Mouse (Mus musculus) ES-E14 (cell line): Measurements from ENCODE around the gene S100a7a. TPM values are rescaled to one million over a fixed set of nuclear protein-coding genes. Genes with fewer than 3 reads are reported as not detected.

Experiments
- DNase-seq: peaks from one replicate; pipeline ENCODE4 v3.0.0-alpha.2; 2013; ENCODE audit warnings: low read depth, low spot score
- H3K27ac ChIP-seq: 2 replicates; pipeline ENCODE4 v1.5.1; 2012; ENCODE audit warnings: low read depth, mild to moderate bottlenecking, low read length, moderate library complexity, mixed read lengths; ENCODE audit not compliant: poor library complexity, insufficient read depth, severe bottlenecking
- H3K36me3 ChIP-seq: 2 replicates; pipeline ENCODE4 v1.6.1; 2012; ENCODE audit warnings: mild to moderate bottlenecking, low read length, moderate library complexity, mixed read lengths; ENCODE audit not compliant: control insufficient read depth, poor library complexity, insufficient read depth, severe bottlenecking
- H3K4me1 ChIP-seq, 2 experiments: fragments of 150-350 bp in 1 of 2; sonication (generic) in 1 of 2; 2 replicates each; pipeline ENCODE4 v1.6.1; 2012; ENCODE audit warnings: low read length in 2 of 2, mild to moderate bottlenecking in 1 of 2, mixed read lengths in 1 of 2; ENCODE audit not compliant: control insufficient read depth in 2 of 2, insufficient read depth in 2 of 2, poor library complexity in 1 of 2
- H3K4me3 ChIP-seq, 2 experiments: fragments of 150-350 bp in 1 of 2; sonication (generic) in 1 of 2; 2 replicates each; pipeline ENCODE4 v1.5.1; 2012; ENCODE audit warnings: low read length in 2 of 2, low read depth in 1 of 2, mild to moderate bottlenecking in 1 of 2, mixed read lengths in 1 of 2; ENCODE audit not compliant: insufficient read depth in 1 of 2, poor library complexity in 1 of 2, severe bottlenecking in 1 of 2
- H3K9ac ChIP-seq: 2 replicates; pipeline ENCODE4 v1.6.1; 2012; ENCODE audit warnings: low read depth, mild to moderate bottlenecking, low read length, mixed read lengths; ENCODE audit not compliant: poor library complexity, insufficient read depth, severe bottlenecking
- H3K9me3 ChIP-seq: fragments of 150-350 bp; sonication (generic); 2 replicates; pipeline ENCODE4 v1.6.1; 2012; ENCODE audit warnings: low read depth, mild to moderate bottlenecking, low read length; ENCODE audit not compliant: control insufficient read depth, insufficient read depth
- CHD2 ChIP-seq: IDR thresholded peaks from 2 replicates; pipeline ENCODE4 v1.6.1; 2014; ENCODE audit warnings: mild to moderate bottlenecking, low read depth, low read length, inconsistent platforms
- HCFC1 ChIP-seq: IDR thresholded peaks from 2 replicates; pipeline ENCODE4 v1.6.1; 2012; ENCODE audit warnings: low read length, inconsistent platforms, borderline replicate concordance; ENCODE audit not compliant: insufficient read depth
- MAFK ChIP-seq: IDR thresholded peaks from 2 replicates; pipeline ENCODE4 v1.6.1; 2014; ENCODE audit warnings: mild to moderate bottlenecking, low read depth, low read length, inconsistent platforms; ENCODE audit not compliant: insufficient read depth
- ZC3H11A ChIP-seq: IDR thresholded peaks from 2 replicates; pipeline ENCODE4 v1.6.1; 2012; ENCODE audit warnings: low read depth, mild to moderate bottlenecking, inconsistent platforms, low read length, borderline replicate concordance
- ZNF384 ChIP-seq: IDR thresholded peaks from 2 replicates; pipeline ENCODE4 v1.6.1; 2012; ENCODE audit warnings: low read depth, low read length, inconsistent platforms
- in situ Hi-C, 2 experiments: fragments of 600-800 bp; cut with MboI; formaldehyde crosslinking; loops; one replicate each; pipeline ENCODE4 v1.15.1; 2025; ENCODE audit warnings: low sequenced_read_pairs in 2 of 2, inconsistent platforms in 1 of 2; ENCODE audit not compliant: unreplicated experiment in 2 of 2
- total RNA-seq: library from RNA; depleted of rRNA; stranded (reverse); fragments of 300-350 nt; gene quantifications from 2 replicates; pipeline ENCODE4 v1.2.3, GENCODE M21; 2012; rRNA removed

S100a7a gene
- total RNA-seq, result 0.32 and 1.1 TPM in 2 replicates

GRCm38 (mm10) chr3:90653717-90654116 is at the start of gene S100a7a:
Gene S100a7a (plus strand): TSS chr3:90654017.
- no peak for TF ChIP-seq HCFC1
- no peak for TF ChIP-seq CHD2
- no peak for TF ChIP-seq MAFK
- TF ChIP-seq ZNF384, result no peak
- TF ChIP-seq ZC3H11A, result no peak
- in situ Hi-C loops, result no loop called here
- no peak for DNase-seq
- H3K4me1 ChIP-seq, result no peaks in the 10 kb centered on the region
- no peaks in the 10 kb centered on the region for H3K36me3 ChIP-seq
- H3K4me3 ChIP-seq, result no peak within 1 kb of the TSS
- H3K27ac ChIP-seq, result no peak within 1 kb of the TSS
- no peak within 1 kb of the TSS for H3K9ac ChIP-seq
- no peaks in the 10 kb centered on the region for H3K9me3 ChIP-seq

- H3K27ac ChIP-seq, result no peak overlapping the region
- no peak for TF ChIP-seq CHD2
- no peak for TF ChIP-seq ZNF384
- TF ChIP-seq ZC3H11A, result no peak
- no peak for TF ChIP-seq MAFK
- TF ChIP-seq HCFC1, result no peak
- in situ Hi-C loops, result no loop called here
- H3K36me3 ChIP-seq, result no peaks in the 10 kb centered on the region
- no peaks in the 10 kb centered on the region for H3K4me1 ChIP-seq
- no peak for DNase-seq
- no peak overlapping the region for H3K4me3 ChIP-seq
- no peak overlapping the region for H3K9ac ChIP-seq
- H3K9me3 ChIP-seq, result no peaks in the 10 kb centered on the region
Observed at GRCm38 (mm10) chr3:90604416-90604815, 49.4 kb upstream of the S100a7a start.

DNA sequence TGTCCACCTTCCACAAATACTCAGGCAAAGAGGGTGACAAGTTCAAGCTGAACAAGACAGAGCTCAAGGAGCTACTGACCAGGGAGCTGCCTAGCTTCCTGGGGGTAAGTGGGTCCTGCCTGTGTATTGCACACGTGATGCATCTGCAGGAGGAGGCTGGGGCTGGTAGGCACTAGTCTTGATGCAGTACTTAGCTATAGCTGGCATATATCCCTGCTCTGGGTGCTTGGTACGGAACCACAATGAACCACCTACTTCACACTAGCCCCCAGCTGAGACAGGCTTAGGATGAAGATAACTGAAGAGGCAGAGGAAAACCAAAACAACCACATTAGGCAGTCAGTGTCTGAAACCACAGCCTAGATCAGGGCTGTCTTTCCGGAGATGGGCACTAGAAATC is 48.8 kb upstream of the S100a7a start:
- H3K36me3 ChIP-seq, result no peaks in the 10 kb centered on the region
- DNase-seq, result no peak
- H3K9ac ChIP-seq, result no peak overlapping the region
- H3K4me3 ChIP-seq, result no peak overlapping the region
- no peaks in the 10 kb centered on the region for H3K4me1 ChIP-seq
- no peaks in the 10 kb centered on the region for H3K9me3 ChIP-seq
- no peak overlapping the region for H3K27ac ChIP-seq
- TF ChIP-seq ZNF384 (no peak), CHD2 (no peak), MAFK (no peak), HCFC1 (no peak), ZC3H11A (no peak)
- in situ Hi-C loops, result no loop called here

GRCm38 (mm10) chr3:90605736-90606135 is 48.1 kb upstream of the S100a7a start:
- Histone ChIP-seq H3K27ac (no peak overlapping the region), H3K9ac (no peak overlapping the region), H3K9me3 (no peaks in the 10 kb centered on the region), H3K36me3 (no peaks in the 10 kb centered on the region), H3K4me3 (no peak overlapping the region), H3K4me1 (no peaks in the 10 kb centered on the region)
- no peak for DNase-seq
- in situ Hi-C loops, result no loop called here
- no peak for TF ChIP-seq CHD2
- no peak for TF ChIP-seq HCFC1
- TF ChIP-seq ZNF384, result no peak
- TF ChIP-seq MAFK, result no peak
- TF ChIP-seq ZC3H11A, result no peak

GRCm38 (mm10) chr3:90606185-90606584 is 47.6 kb upstream of the S100a7a start:
- TF ChIP-seq MAFK, result no peak
- TF ChIP-seq ZNF384, result no peak
- no peak for TF ChIP-seq HCFC1
- no peak for TF ChIP-seq ZC3H11A
- no peak for TF ChIP-seq CHD2
- Histone ChIP-seq H3K9me3 (no peaks in the 10 kb centered on the region), H3K36me3 (no peaks in the 10 kb centered on the region), H3K9ac (no peak overlapping the region), H3K4me3 (no peak overlapping the region), H3K4me1 (no peaks in the 10 kb centered on the region), H3K27ac (no peak overlapping the region)
- DNase-seq, result no peak
- in situ Hi-C loops, result no loop called here
